Mouse (Mus musculus) forebrain, embryonic 14.5 days (tissue): ENCODE data around the gene Hist2h2aa2. TPM values are rescaled to one million over a fixed set of nuclear protein-coding genes. Genes with fewer than 3 reads are reported as not detected.
"Not testable (repeated sequence)": the region's sequence is repeated elsewhere in the genome, so short reads cannot be mapped to it uniquely, and the experiment has no call there.

Source experiments
- ATAC-seq: fragments of 200-750 bp; cut with Nextera tagmentation; 2 replicates; pipeline ENCODE4 v1.8.0; 2017; ENCODE audit warnings: mild to moderate bottlenecking, moderate library complexity
- DNase-seq: peaks from one replicate; pipeline ENCODE4 v3.0.0-alpha.2; 2015; ENCODE audit warnings: low spot score
- H3K27ac ChIP-seq: fragments of 300-500 bp; sonication (generic); 2 replicates; pipeline ENCODE4 v1.5.1; 2014; ENCODE audit warnings: low read depth, mild to moderate bottlenecking, control low read depth, low read length, moderate library complexity
- H3K27me3 ChIP-seq: fragments of 300-500 bp; sonication (generic); replicated peaks from 2 replicates; pipeline ENCODE4 v1.6.1; 2014; ENCODE audit warnings: low read length, control low read depth, mixed read lengths; ENCODE audit not compliant: control insufficient read depth, insufficient read depth
- H3K36me3 ChIP-seq: fragments of 300-500 bp; sonication (generic); 2 replicates; pipeline ENCODE4 v1.6.1; 2014; ENCODE audit warnings: low read length, control low read depth; ENCODE audit not compliant: control insufficient read depth, insufficient read depth
- H3K4me1 ChIP-seq: fragments of 300-500 bp; sonication (generic); 2 replicates; pipeline ENCODE4 v1.6.1; 2014; ENCODE audit warnings: antibody characterized with exemption, low read length, control low read depth; ENCODE audit not compliant: control insufficient read depth, insufficient read depth
- H3K4me2 ChIP-seq: fragments of 300-500 bp; sonication (generic); 2 replicates; pipeline ENCODE4 v1.6.1; 2014; ENCODE audit warnings: mild to moderate bottlenecking, control low read depth, low read length
- H3K4me3 ChIP-seq: fragments of 300-500 bp; sonication (generic); 2 replicates; pipeline ENCODE4 v1.5.1; 2014; ENCODE audit warnings: low read depth, low read length, control low read depth
- H3K9ac ChIP-seq: fragments of 300-500 bp; sonication (generic); 2 replicates; pipeline ENCODE4 v1.6.1; 2014; ENCODE audit warnings: mild to moderate bottlenecking, low read length, control low read depth, moderate library complexity
- H3K9me3 ChIP-seq: fragments of 300-500 bp; sonication (generic); replicated peaks from 2 replicates; pipeline ENCODE4 v1.6.1; 2016; ENCODE audit warnings: low read length, control low read depth, mixed read lengths; ENCODE audit not compliant: control insufficient read depth
- WGBS: fragments of 180-500 bp; shearing (Covaris S2); extraction: QIAGEN DNeasy Blood & Tissue Kit; methylation state at CpG from one replicate; pipeline ENCODE4 v1.1.7; 2014; 5-methylcytosine and 5-hydroxymethylcytosine counted together
- polyA plus RNA-seq: library from polyadenylated mRNA; unstranded; fragments of >200 nt; fragmentation: Nextera tagmentation; extraction: Ambion mirVana; gene quantifications from 2 replicates; pipeline ENCODE4 v1.2.1, GENCODE M21; 2014

Gene Hist2h2aa2
- polyA plus RNA-seq, 1 experiment from 2014 or later, result 74.2 TPM

GRCm38 (mm10) chr3:96220765-96221639 is 19.1 kb downstream of the Hist2h2aa2 start, which contains the start of the genes Hist2h2ac and Hist2h2be:
Gene Hist2h2ac, minus strand, starts transcription at chr3:96220880.
Gene Hist2h2be, plus strand, starts transcription at chr3:96221119.
- Histone ChIP-seq H3K4me2 (peak within 1 kb of the TSS; percentile 63), H3K4me1 (peaks cover 26% of the 10 kb centered on the region), H3K27me3 (no peaks in the 10 kb centered on the region), H3K27ac (peak within 1 kb of the TSS; percentile 97), H3K9me3 (no peaks in the 10 kb centered on the region), H3K4me3 (peak within 1 kb of the TSS; percentile 59), H3K9ac (peak within 1 kb of the TSS; percentile 83), H3K36me3 (no peaks in the 10 kb centered on the region)
- DNase-seq, result peak; percentile 96
- ATAC-seq, result peak; percentile 81
- WGBS, result 0% methylated on average over 43 of the region's 43 CpGs

GRCm38 (mm10) chr3:96220131-96220764 is 19.8 kb downstream of the Hist2h2aa2 start:
- H3K27me3 ChIP-seq, DNase-seq: not testable (repeated sequence)
- H3K4me2 ChIP-seq, result peak overlapping the region; percentile 63

GRCm38 (mm10) chr3:96219661-96220130 is 20.4 kb downstream of the Hist2h2aa2 start, which contains the start of the genes Bola1 and Hist2h2ab:
Gene Bola1, minus strand, starts transcription at chr3:96219709.
Gene Hist2h2ab, plus strand, starts transcription at chr3:96219865.
- H3K4me2 ChIP-seq, result peak within 1 kb of the TSS; percentile 63
- H3K36me3 ChIP-seq, result no peaks in the 10 kb centered on the region
- H3K4me3 ChIP-seq, result peak within 1 kb of the TSS; percentile 59
- under 1% methylated on average over 37 of the region's 37 CpGs for WGBS
- ATAC-seq (peak; percentile 91), DNase-seq (peak; percentile 97)
- peak within 1 kb of the TSS; percentile 83 for H3K9ac ChIP-seq
- H3K27me3 ChIP-seq, result no peaks in the 10 kb centered on the region
- H3K9me3 ChIP-seq, result no peaks in the 10 kb centered on the region
- H3K27ac ChIP-seq, result peak within 1 kb of the TSS; percentile 97
- H3K4me1 ChIP-seq, result peaks cover 21% of the 10 kb centered on the region

More at GRCm38 (mm10) chr3:96220131-96220764, 19.8 kb downstream of the Hist2h2aa2 start:
- Histone ChIP-seq H3K4me3 (peak overlapping the region; percentile 59), H3K4me1 (peaks cover 23% of the 10 kb centered on the region), H3K9ac (peak overlapping the region; percentile 83), H3K27ac (peak overlapping the region; percentile 97)
- not testable (repeated sequence) for ATAC-seq, H3K36me3 ChIP-seq, H3K9me3 ChIP-seq
- WGBS, result under 1% methylated on average over 26 of the region's 47 CpGs

- ATAC-seq (peak; percentile 30), DNase-seq (no peak)
- Histone ChIP-seq H3K9me3 (no peaks in the 10 kb centered on the region), H3K27me3 (no peaks in the 10 kb centered on the region), H3K9ac (peak overlapping the region; percentile 83), H3K4me1 (peaks cover 21% of the 10 kb centered on the region), H3K36me3 (no peaks in the 10 kb centered on the region), H3K27ac (peak overlapping the region; percentile 97), H3K4me2 (peak overlapping the region; percentile 63), H3K4me3 (peak overlapping the region; percentile 59)
- WGBS, result under 1% methylated on average over 12 of the region's 12 CpGs
Observed at GRCm38 (mm10) chr3:96219191-96219641, 20.9 kb downstream of the Hist2h2aa2 start.

GRCm38 (mm10) chr3:96209242-96209641 is 30.8 kb downstream of the Hist2h2aa2 start:
- Histone ChIP-seq H3K9me3 (no peaks in the 10 kb centered on the region), H3K36me3 (no peaks in the 10 kb centered on the region), H3K27me3 (no peaks in the 10 kb centered on the region; the same call in 1 of the 2 replicates), H3K4me1 (no peaks in the 10 kb centered on the region), H3K27ac (no peak overlapping the region), H3K9ac (no peak overlapping the region), H3K4me3 (no peak overlapping the region), H3K4me2 (no peak overlapping the region)
- DNase-seq, result no peak
- 27% methylated on average over 15 of the region's 15 CpGs for WGBS
- no peak for ATAC-seq

- Histone ChIP-seq H3K27ac (no peak overlapping the region), H3K9ac (no peak overlapping the region), H3K27me3 (no peaks in the 10 kb centered on the region; the same call in 1 of the 2 replicates), H3K9me3 (no peaks in the 10 kb centered on the region), H3K4me1 (no peaks in the 10 kb centered on the region), H3K36me3 (no peaks in the 10 kb centered on the region), H3K4me2 (no peak overlapping the region), H3K4me3 (no peak overlapping the region)
- WGBS, result 87% methylated on average over 3 of the region's 3 CpGs
- no peak for ATAC-seq
- DNase-seq, result no peak
Observed at GRCm38 (mm10) chr3:96207819-96208218, 32.3 kb downstream of the Hist2h2aa2 start.

GRCm38 (mm10) chr3:96199731-96200130 is 40.3 kb downstream of the Hist2h2aa2 start:
- WGBS, result 71% methylated on average over 2 of the region's 2 CpGs
- ATAC-seq, result no peak

GRCm38 (mm10) chr3:96198601-96199251 is 41.4 kb downstream of the Hist2h2aa2 start:
- H3K27me3 ChIP-seq, H3K9ac ChIP-seq, H3K9me3 ChIP-seq, ATAC-seq, H3K4me1 ChIP-seq, H3K4me3 ChIP-seq, H3K27ac ChIP-seq, DNase-seq, H3K36me3 ChIP-seq: not testable (repeated sequence)
- peak overlapping the region; percentile 98; the same call in 1 of the 2 replicates for H3K4me2 ChIP-seq
- 22% methylated on average over 6 of the region's 8 CpGs for WGBS

More at GRCm38 (mm10) chr3:96199731-96200130, 40.3 kb downstream of the Hist2h2aa2 start:
- Histone ChIP-seq H3K4me3 (no peak overlapping the region), H3K36me3 (no peaks in the 10 kb centered on the region), H3K9ac (no peak overlapping the region), H3K9me3 (no peaks in the 10 kb centered on the region), H3K27me3 (no peaks in the 10 kb centered on the region), H3K27ac (no peak overlapping the region), H3K4me2 (no peak overlapping the region), H3K4me1 (peaks cover 7% of the 10 kb centered on the region; the same call in 1 of the 2 replicates)
- no peak for DNase-seq
